Mouse (Mus musculus): ENCODE data around the gene Tchhl1. TPM values are rescaled to one million over a fixed set of nuclear protein-coding genes. Genes with fewer than 3 reads are reported as not detected.
"Not testable (repeated sequence)": the region's sequence is repeated elsewhere in the genome, so short reads cannot be mapped to it uniquely, and the experiment has no call there.

Gene Tchhl1
- polyA plus RNA-seq, 1 experiment from 2014 or later, result not detected

DNA sequence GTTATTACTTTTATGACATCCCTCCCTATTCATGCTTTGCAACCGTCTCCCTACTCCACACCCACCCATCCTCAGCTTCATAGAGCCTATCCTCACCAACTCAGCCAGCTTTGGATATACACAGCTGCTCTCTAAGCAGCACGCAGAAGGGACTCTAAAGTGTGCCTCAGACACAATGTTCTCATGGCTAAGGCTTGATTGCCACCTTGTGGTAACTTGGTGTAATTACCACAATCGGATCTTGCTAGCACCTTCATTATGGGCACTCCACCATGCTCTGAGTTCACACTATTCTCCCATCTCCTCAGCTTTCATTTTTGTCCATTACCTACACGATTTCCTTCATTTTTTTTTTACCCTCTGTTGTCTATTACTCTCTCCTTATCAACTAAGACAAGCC, 25.4 kb downstream of the Tchhl1 start:
- no peaks in the 10 kb centered on the region for H3K27me3 ChIP-seq (ENCODE audit: control insufficient read depth, insufficient read depth, low read length)
- peak; percentile 68; the same call in 1 of the 2 replicates for ATAC-seq (ENCODE audit: insufficient read depth, low FRiP score)
- no peak overlapping the region for H3K27ac ChIP-seq (ENCODE audit: low read length)
- no peaks in the 10 kb centered on the region for H3K9me3 ChIP-seq (replicated peaks; ENCODE audit: control insufficient read depth, low read length)
- no peak overlapping the region for H3K4me3 ChIP-seq (replicated peaks; ENCODE audit: low read length)
- no peaks in the 10 kb centered on the region for H3K4me1 ChIP-seq (ENCODE audit: control insufficient read depth, insufficient read depth, low read length)
- no peaks in the 10 kb centered on the region for H3K36me3 ChIP-seq (ENCODE audit: control insufficient read depth, insufficient read depth, low read length)
- under 1% methylated on average over 4 of the region's 4 CpGs for WGBS
- H3K4me2 ChIP-seq (ENCODE audit: low read depth, low read length), result no peak overlapping the region
- H3K9ac ChIP-seq (ENCODE audit: low read length), result no peak overlapping the region

DNA sequence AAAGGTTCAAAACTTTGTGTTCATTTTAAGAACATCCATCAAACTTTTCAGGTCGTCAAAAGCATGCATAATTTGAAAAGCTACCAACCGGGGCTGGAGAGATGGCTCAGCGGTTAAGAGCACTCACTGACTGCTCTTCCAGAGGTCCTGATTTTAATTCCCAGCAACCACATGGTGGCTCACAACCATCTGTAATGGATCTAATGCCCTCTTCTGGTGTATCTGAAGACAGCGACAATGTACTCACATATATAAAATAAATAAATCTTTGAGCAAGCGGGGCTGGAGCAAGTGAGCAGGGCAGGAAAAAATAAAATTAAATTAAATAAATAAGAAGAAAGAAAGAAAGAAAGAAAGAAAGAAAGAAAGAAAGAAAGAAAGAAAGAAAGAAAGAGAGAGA, 26.2 kb downstream of the Tchhl1 start:
- H3K4me3 ChIP-seq (replicated peaks; ENCODE audit: low read length); ATAC-seq (ENCODE audit: insufficient read depth, low FRiP score); H3K27ac ChIP-seq (ENCODE audit: low read length); H3K9ac ChIP-seq (ENCODE audit: low read length); H3K4me2 ChIP-seq (ENCODE audit: low read depth, low read length); H3K27me3 ChIP-seq (ENCODE audit: control insufficient read depth, insufficient read depth, low read length); H3K4me1 ChIP-seq (ENCODE audit: control insufficient read depth, insufficient read depth, low read length); H3K36me3 ChIP-seq (ENCODE audit: control insufficient read depth, insufficient read depth, low read length); H3K9me3 ChIP-seq (replicated peaks; ENCODE audit: control insufficient read depth, low read length): not testable (repeated sequence)
- 23% methylated on average over 5 of the region's 5 CpGs for WGBS

DNA sequence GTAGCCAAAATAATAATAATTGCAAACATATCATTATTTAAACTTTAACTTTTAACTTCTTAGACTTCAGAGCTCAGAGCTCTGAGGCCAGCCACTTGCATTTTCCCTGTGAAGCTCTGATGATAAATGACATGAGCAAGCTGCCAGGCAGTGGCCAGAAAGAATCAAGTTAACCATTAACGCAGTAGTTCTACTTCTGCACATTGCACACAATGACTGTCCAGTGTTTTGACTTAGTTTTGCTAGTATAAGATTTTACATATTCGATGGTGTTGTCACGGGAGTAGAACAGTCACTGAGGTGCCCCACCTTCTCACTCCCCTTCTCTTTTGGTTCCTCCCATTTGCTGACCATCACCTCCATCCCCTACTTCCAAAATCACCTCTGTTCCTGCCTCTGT, 28.6 kb downstream of the Tchhl1 start:
- no peaks in the 10 kb centered on the region for H3K36me3 ChIP-seq (ENCODE audit: control insufficient read depth, insufficient read depth, low read length)
- peak overlapping the region; percentile 64 for H3K27ac ChIP-seq (ENCODE audit: low read length)
- WGBS, result 62% methylated on average over 3 of the region's 3 CpGs
- no peak overlapping the region for H3K4me3 ChIP-seq (replicated peaks; ENCODE audit: low read length)
- H3K4me1 ChIP-seq (ENCODE audit: control insufficient read depth, insufficient read depth, low read length), result no peaks in the 10 kb centered on the region
- 0 out of 2 replicates have a peak, but pooled peaks have one; percentile 33 for ATAC-seq (ENCODE audit: insufficient read depth, low FRiP score)
- no peak overlapping the region for H3K9ac ChIP-seq (ENCODE audit: low read length)
- no peaks in the 10 kb centered on the region for H3K9me3 ChIP-seq (replicated peaks; ENCODE audit: control insufficient read depth, low read length)
- H3K27me3 ChIP-seq (ENCODE audit: control insufficient read depth, insufficient read depth, low read length), result no peaks in the 10 kb centered on the region
- no peak overlapping the region for H3K4me2 ChIP-seq (ENCODE audit: low read depth, low read length)

DNA sequence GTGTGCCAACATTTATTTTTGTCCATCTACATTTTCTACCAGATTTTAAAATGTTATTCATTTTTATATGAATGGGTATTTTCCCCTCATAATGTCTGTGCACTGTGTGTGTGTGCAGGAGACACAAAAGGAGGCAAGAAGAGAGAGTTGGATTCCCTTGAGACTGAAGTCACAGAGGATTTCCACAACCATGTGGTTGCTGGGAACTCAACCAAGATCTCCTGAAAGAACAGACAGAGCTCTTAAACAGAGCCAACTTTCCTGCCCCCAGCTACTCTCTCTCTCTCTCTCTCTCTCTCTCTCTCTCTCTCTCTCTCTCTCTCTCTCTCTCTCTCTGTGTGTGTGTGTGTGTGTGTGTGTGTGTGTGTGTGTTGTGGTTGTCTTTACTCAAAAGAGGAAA, 30.6 kb downstream of the Tchhl1 start:
- Histone ChIP-seq H3K9me3 (replicated peaks; ENCODE audit: control insufficient read depth, low read length) (0 out of 2 replicates have a peak, but pooled peaks cover 3% of the 10 kb centered on the region), H3K27ac (ENCODE audit: low read length) (no peak overlapping the region), H3K27me3 (ENCODE audit: control insufficient read depth, insufficient read depth, low read length) (no peaks in the 10 kb centered on the region), H3K4me1 (ENCODE audit: control insufficient read depth, insufficient read depth, low read length) (no peaks in the 10 kb centered on the region), H3K9ac (ENCODE audit: low read length) (no peak overlapping the region), H3K4me3 (replicated peaks; ENCODE audit: low read length) (no peak overlapping the region), H3K4me2 (ENCODE audit: low read depth, low read length) (no peak overlapping the region), H3K36me3 (ENCODE audit: control insufficient read depth, insufficient read depth, low read length) (no peaks in the 10 kb centered on the region)
- no peak for ATAC-seq (ENCODE audit: insufficient read depth, low FRiP score)

DNA sequence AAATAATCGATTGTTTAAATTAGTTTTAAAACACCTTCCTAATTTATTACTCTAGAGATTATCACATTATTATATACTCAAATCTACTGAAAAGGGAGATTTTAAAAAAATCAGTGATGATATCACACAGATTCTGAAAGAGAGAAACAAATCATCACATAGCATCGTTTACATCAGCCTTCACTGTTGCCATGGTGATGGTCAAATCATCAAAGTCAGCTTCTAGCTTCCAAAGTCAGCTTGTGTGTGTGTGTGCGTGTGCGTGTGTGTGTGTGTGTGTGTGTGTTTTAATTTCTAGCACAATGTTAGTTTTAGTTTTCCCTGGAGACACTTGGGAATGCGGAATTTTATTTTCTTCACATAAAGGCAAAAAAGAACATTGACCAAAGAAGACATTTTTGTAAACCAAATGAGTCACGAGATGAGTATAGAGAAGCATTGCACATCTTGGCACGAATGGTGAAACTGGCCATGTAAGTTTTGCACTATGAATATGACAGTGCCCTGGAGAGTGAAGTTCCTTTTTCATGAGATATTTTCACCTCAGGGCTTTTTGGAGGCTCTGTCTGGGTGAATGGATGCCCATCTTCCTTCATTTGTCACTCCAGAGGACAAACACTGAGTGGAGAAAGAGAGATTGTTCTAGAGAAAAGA, 36.1 kb downstream of the Tchhl1 start:
- Histone ChIP-seq H3K4me2 (ENCODE audit: low read depth, low read length) (no peak overlapping the region), H3K27ac (ENCODE audit: low read length) (no peak overlapping the region), H3K9me3 (replicated peaks; ENCODE audit: control insufficient read depth, low read length) (0 out of 2 replicates have a peak, but pooled peaks cover 3% of the 10 kb centered on the region), H3K4me3 (replicated peaks; ENCODE audit: low read length) (no peak overlapping the region), H3K27me3 (ENCODE audit: control insufficient read depth, insufficient read depth, low read length) (no peaks in the 10 kb centered on the region), H3K36me3 (ENCODE audit: control insufficient read depth, insufficient read depth, low read length) (no peaks in the 10 kb centered on the region), H3K9ac (ENCODE audit: low read length) (no peak overlapping the region), H3K4me1 (ENCODE audit: control insufficient read depth, insufficient read depth, low read length) (no peaks in the 10 kb centered on the region)
- ATAC-seq (ENCODE audit: insufficient read depth, low FRiP score), result no peak
- WGBS, result 79% methylated on average over 7 of the region's 7 CpGs

DNA sequence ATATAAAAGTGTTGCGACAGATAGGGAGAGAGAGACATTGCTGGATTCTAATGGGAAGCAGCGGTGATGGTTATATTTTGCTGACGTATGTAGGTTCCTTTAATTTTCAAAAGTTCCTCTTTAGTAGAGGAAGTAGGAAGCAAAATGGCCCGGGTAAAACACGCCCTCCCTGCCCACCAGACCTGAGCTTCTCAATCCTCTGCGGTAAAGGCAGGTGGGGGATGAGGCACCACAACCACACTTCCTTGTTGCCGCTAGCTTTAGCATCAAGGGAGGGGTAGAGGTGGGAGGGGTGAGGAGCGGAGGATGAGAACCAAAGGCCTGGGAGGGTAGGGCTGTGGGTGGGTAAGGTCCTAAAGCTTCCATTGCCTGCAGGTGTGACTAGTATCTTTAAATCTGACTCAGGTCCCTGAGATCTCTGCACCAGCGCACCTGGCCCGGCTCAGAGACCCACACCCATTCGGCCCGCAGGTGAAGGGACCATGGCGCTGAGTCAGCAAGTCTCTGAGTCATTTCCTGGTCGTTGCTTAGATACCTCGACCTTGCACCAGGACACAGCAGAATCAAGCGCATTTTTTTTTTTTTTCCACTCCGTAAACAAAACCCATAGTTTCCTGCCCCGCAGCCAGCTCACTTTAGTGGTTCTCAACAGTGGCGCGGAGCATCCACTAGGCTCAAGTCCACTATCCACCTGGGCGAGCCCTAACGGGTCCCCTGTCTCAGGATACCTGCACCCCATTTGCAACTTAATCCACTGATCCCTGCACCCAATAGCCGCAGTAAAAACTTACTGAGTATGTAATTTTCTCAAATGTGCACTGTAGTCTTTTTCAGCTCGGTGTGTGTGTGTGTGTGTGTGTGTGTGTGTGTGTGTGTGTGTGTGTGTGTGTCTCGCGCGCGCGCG, 37.7 kb downstream of the Tchhl1 start:
- no peaks in the 10 kb centered on the region for H3K27me3 ChIP-seq (ENCODE audit: control insufficient read depth, insufficient read depth, low read length)
- no peaks in the 10 kb centered on the region for H3K4me1 ChIP-seq (ENCODE audit: control insufficient read depth, insufficient read depth, low read length)
- H3K4me3 ChIP-seq (replicated peaks; ENCODE audit: low read length), result peak overlapping the region; percentile 12
- no peaks in the 10 kb centered on the region for H3K36me3 ChIP-seq (ENCODE audit: control insufficient read depth, insufficient read depth, low read length)
- 26% methylated on average over 30 of the region's 30 CpGs for WGBS
- peak overlapping the region; percentile 19; the same call in 1 of the 2 replicates for H3K9ac ChIP-seq (ENCODE audit: low read length)
- peak overlapping the region; percentile 38 for H3K4me2 ChIP-seq (ENCODE audit: low read depth, low read length)
- 0 out of 2 replicates have a peak, but pooled peaks cover 3% of the 10 kb centered on the region for H3K9me3 ChIP-seq (replicated peaks; ENCODE audit: control insufficient read depth, low read length)
- ATAC-seq (ENCODE audit: insufficient read depth, low FRiP score), result peak; percentile 93
- peak overlapping the region; percentile 88 for H3K27ac ChIP-seq (ENCODE audit: low read length)

DNA sequence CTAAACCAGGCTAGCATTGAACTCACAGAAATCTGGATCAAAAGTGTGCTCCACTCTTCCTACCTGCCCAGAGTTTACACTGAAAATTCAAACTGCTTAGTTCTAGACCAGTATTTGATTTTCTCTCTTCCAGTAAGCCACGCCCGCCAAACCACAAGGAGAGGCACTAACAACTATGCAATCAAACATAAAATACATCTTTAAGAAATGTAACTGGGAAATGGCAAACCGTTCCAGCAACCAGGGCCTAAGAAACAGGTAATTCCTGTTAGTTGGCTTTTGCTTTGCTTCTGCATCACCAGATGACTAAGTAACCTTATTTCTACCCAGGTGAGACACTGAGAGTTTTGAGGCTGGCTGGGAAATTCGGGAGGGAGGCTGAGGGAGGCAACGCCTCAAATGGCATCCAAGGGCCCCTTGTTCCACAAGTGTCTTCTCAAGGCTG, 38.3 kb downstream of the Tchhl1 start:
- 0 out of 2 replicates have a peak, but pooled peaks cover 3% of the 10 kb centered on the region for H3K9me3 ChIP-seq (replicated peaks; ENCODE audit: control insufficient read depth, low read length)
- no peaks in the 10 kb centered on the region for H3K36me3 ChIP-seq (ENCODE audit: control insufficient read depth, insufficient read depth, low read length)
- H3K9ac ChIP-seq (ENCODE audit: low read length), result no peak overlapping the region
- ATAC-seq (ENCODE audit: insufficient read depth, low FRiP score), result peak; percentile 80
- H3K4me3 ChIP-seq (replicated peaks; ENCODE audit: low read length), result no peak overlapping the region
- H3K4me1 ChIP-seq (ENCODE audit: control insufficient read depth, insufficient read depth, low read length), result no peaks in the 10 kb centered on the region
- no peaks in the 10 kb centered on the region for H3K27me3 ChIP-seq (ENCODE audit: control insufficient read depth, insufficient read depth, low read length)
- 0 out of 2 replicates have a peak overlapping the region, but pooled peaks have one; percentile 38 for H3K4me2 ChIP-seq (ENCODE audit: low read depth, low read length)
- 58% methylated on average over 5 of the region's 5 CpGs for WGBS
- H3K27ac ChIP-seq (ENCODE audit: low read length), result peak overlapping the region; percentile 88

DNA sequence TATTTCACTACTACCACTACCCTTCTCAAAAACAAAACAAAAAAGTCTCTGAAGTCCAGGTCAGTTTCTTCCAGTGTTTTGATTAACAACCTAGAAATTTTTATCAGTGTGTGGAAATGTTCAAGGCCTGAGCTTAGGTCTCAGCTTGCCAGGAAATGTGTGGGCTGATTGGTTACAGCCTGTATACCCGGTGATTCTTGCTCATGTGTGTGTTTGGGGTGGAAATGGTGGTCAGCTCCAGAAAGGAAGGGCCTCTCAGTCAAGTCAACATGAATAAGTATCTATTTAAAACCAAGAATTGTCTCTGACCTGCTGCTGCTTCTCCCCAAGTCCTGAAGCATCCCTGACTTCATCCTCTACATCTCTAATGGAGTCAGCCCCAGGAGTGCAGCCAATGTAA, 40.7 kb downstream of the Tchhl1 start:
- no peaks in the 10 kb centered on the region for H3K9me3 ChIP-seq (replicated peaks; ENCODE audit: control insufficient read depth, low read length)
- H3K27me3 ChIP-seq (ENCODE audit: control insufficient read depth, insufficient read depth, low read length), result no peaks in the 10 kb centered on the region
- no peak overlapping the region for H3K4me2 ChIP-seq (ENCODE audit: low read depth, low read length)
- no peak overlapping the region for H3K4me3 ChIP-seq (replicated peaks; ENCODE audit: low read length)
- H3K4me1 ChIP-seq (ENCODE audit: control insufficient read depth, insufficient read depth, low read length), result no peaks in the 10 kb centered on the region
- no peak for ATAC-seq (ENCODE audit: insufficient read depth, low FRiP score)
- no peak overlapping the region for H3K27ac ChIP-seq (ENCODE audit: low read length)
- WGBS, result 40% methylated on average over 1 of the region's 1 CpGs
- no peak overlapping the region for H3K9ac ChIP-seq (ENCODE audit: low read length)
- no peaks in the 10 kb centered on the region for H3K36me3 ChIP-seq (ENCODE audit: control insufficient read depth, insufficient read depth, low read length)

DNA sequence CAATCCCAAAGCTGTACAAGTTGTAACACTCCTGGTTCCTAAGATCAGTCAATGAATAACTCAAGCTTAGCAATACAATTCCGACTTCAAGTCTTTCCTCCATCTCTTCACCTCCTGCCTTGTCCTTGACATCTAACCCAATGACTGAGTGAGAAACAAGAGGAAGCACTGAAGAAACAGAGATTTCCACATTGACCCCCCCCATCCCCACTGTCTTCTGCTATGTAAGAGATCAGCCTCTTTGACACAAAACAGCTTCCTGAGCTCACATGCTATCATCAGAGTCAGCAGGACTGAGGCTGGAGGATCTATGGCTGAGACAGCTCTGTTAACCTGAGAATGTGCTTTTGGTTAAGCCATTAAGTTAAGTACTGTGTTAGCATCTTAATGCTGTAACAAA, 42.5 kb downstream of the Tchhl1 start:
- Histone ChIP-seq H3K4me1 (ENCODE audit: control insufficient read depth, insufficient read depth, low read length) (no peaks in the 10 kb centered on the region), H3K27me3 (ENCODE audit: control insufficient read depth, insufficient read depth, low read length) (no peaks in the 10 kb centered on the region), H3K9ac (ENCODE audit: low read length) (no peak overlapping the region), H3K27ac (ENCODE audit: low read length) (no peak overlapping the region), H3K36me3 (ENCODE audit: control insufficient read depth, insufficient read depth, low read length) (no peaks in the 10 kb centered on the region), H3K4me3 (replicated peaks; ENCODE audit: low read length) (no peak overlapping the region), H3K9me3 (replicated peaks; ENCODE audit: control insufficient read depth, low read length) (no peaks in the 10 kb centered on the region), H3K4me2 (ENCODE audit: low read depth, low read length) (no peak overlapping the region)
- WGBS, result 44% methylated on average over 1 of the region's 1 CpGs
- ATAC-seq (ENCODE audit: insufficient read depth, low FRiP score), result no peak

All from stomach, embryonic 16.5 days (tissue).